Comparison of ENCODE assay signal across 12 mouse cellular contexts in the genomic region with DNA sequence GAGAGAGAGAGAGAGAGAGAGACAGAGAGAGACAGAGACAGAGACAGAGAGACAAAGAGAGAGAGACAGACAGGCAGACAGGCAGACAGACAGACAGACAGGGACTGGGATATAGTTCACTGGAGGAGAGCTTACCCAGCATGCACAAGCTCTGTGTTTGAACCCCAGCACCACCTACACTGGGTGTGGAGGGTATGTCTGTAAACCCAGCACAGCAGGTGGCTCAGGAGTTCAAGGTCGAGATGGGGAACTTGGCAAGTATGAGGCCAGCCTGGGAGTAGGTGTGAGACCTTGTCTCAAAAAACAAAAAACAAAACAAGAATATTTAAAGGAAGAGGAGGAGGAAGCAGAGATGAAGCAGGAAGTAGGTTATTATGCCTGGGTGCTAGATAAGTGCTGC. TPM values are rescaled to one million over a fixed set of nuclear protein-coding genes. Genes with fewer than 3 reads are reported as not detected.
A peak's percentile ranks its signal among the peaks of the same experiment; 100 is the strongest.
DNase-seq lines count a peak whose midpoint lies in the region; ATAC-seq and TF ChIP-seq lines count a peak whose summit lies in the region.
"Had no signal": no experiment of that assay in that cellular context is flagged by ENCODE, and none has a peak within 500 bp of the region (broad histone marks: within the 10 kb centered on the region; RNA-seq: fewer than 3 reads in every experiment).

No protein-coding gene starts in this region.

- no peaks in the 10 kb centered on the region for H3K36me3 ChIP-seq in kidney, adult 2 months (ENCODE audit: control insufficient read depth, insufficient read depth, low read length)
- peaks cover 10% of the 10 kb centered on the region; the same call in 1 of the 2 replicates for H3K36me3 ChIP-seq in E14TG2a.4 (ENCODE audit: insufficient read depth, low read length)
- no peaks in the 10 kb centered on the region for H3K36me3 ChIP-seq in intestine, embryonic 16.5 days (ENCODE audit: control insufficient read depth, insufficient read depth, low read length)
- H3K36me3 ChIP-seq in midbrain, embryonic 11.5 days (ENCODE audit: control insufficient read depth, insufficient read depth, low read length) = no peaks in the 10 kb centered on the region
- H3K36me3 ChIP-seq: neural tube, embryonic 13.5 days had no signal

- no peaks in the 10 kb centered on the region for H3K27me3 ChIP-seq in kidney, adult 2 months (replicated peaks; ENCODE audit: control insufficient read depth, insufficient read depth, low read length)
- H3K27me3 ChIP-seq in E14TG2a.4 (ENCODE audit: insufficient read depth, low read length) = no peaks in the 10 kb centered on the region
- H3K27me3 ChIP-seq in intestine, embryonic 16.5 days (replicated peaks; ENCODE audit: control insufficient read depth, insufficient read depth, low read length) = no peaks in the 10 kb centered on the region
- H3K27me3 ChIP-seq in midbrain, embryonic 11.5 days (ENCODE audit: control insufficient read depth, insufficient read depth, low read length) = no peaks in the 10 kb centered on the region; the same call in 1 of the 2 replicates

- peak overlapping the region; percentile 32 for H3K27ac ChIP-seq in kidney, adult 2 months (ENCODE audit: insufficient read depth, low read depth, low read length)
- H3K27ac ChIP-seq in intestine, embryonic 16.5 days (ENCODE audit: low read length) = peak overlapping the region; percentile 80
- no peak overlapping the region for H3K27ac ChIP-seq in midbrain, embryonic 11.5 days (ENCODE audit: low read depth, low read length)
- H3K27ac ChIP-seq: neural tube, embryonic 13.5 days had no signal

- H3K4me3 ChIP-seq in kidney, adult 2 months (ENCODE audit: insufficient read depth, low read depth, low read length) = no peak overlapping the region
- peak overlapping the region; percentile 41; the same call in 1 of the 2 replicates for H3K4me3 ChIP-seq in E14TG2a.4 (replicated peaks; ENCODE audit: low read length)
- no peak overlapping the region for H3K4me3 ChIP-seq in intestine, embryonic 16.5 days (ENCODE audit: low read length)
- H3K4me3 ChIP-seq in midbrain, embryonic 11.5 days (ENCODE audit: low read depth, low read length) = no peak overlapping the region
- H3K4me3 ChIP-seq: neural tube, embryonic 13.5 days had no signal

- peak; percentile 19; the same call in 1 of the 2 replicates for ATAC-seq in intestine, embryonic 16.5 days
- ATAC-seq in midbrain, embryonic 11.5 days (ENCODE audit: low FRiP score) = no peak

- TF ChIP-seq CTCF in kidney, adult 2 months (conservative IDR thresholded peaks at IDR 0.05; ENCODE audit: insufficient read depth, insufficient read length, low read depth, low read length) = no peak
- TF ChIP-seq CTCF in E14TG2a.4 (conservative IDR thresholded peaks at IDR 0.05; ENCODE audit: low read length) = no peak

- H3K4me2 ChIP-seq in intestine, embryonic 16.5 days (ENCODE audit: low read depth, low read length) = no peak overlapping the region
- no peak overlapping the region for H3K4me2 ChIP-seq in midbrain, embryonic 11.5 days
- H3K4me2 ChIP-seq: neural tube, embryonic 13.5 days had no signal

- TF ChIP-seq POLR2A in kidney, adult 2 months (IDR thresholded peaks at IDR 0.05; ENCODE audit: low read depth, low read length) = no peak

- peaks cover 55% of the 10 kb centered on the region for H3K4me1 ChIP-seq in kidney, adult 2 months (ENCODE audit: control insufficient read depth, insufficient read depth, low read length)
- H3K4me1 ChIP-seq in E14TG2a.4 (replicated peaks; ENCODE audit: low read depth, low read length) = peaks cover 94% of the 10 kb centered on the region
- peaks cover 65% of the 10 kb centered on the region for H3K4me1 ChIP-seq in intestine, embryonic 16.5 days (ENCODE audit: control insufficient read depth, insufficient read depth, low read length)
- H3K4me1 ChIP-seq in midbrain, embryonic 11.5 days (ENCODE audit: control insufficient read depth, insufficient read depth, low read length) = peaks cover 2% of the 10 kb centered on the region

- H3K9me3 ChIP-seq in E14TG2a.4 (ENCODE audit: low read length) = no peaks in the 10 kb centered on the region
- H3K9me3 ChIP-seq in intestine, embryonic 16.5 days (ENCODE audit: control insufficient read depth, low read length) = no peaks in the 10 kb centered on the region
- no peaks in the 10 kb centered on the region for H3K9me3 ChIP-seq in midbrain, embryonic 11.5 days (ENCODE audit: control insufficient read depth, low read length)
- H3K9me3 ChIP-seq: neural tube, embryonic 13.5 days had no signal

- peak; percentile 62 for DNase-seq in cerebellum, adult 9-11 months
- DNase-seq in cerebellum, postnatal 36 days = no peak
- no peak for DNase-seq in kidney, adult 2 months
- no peak for DNase-seq in kidney, postnatal 4 days
- DNase-seq in Muller cell, postnatal 12 days (ENCODE audit: inconsistent ontology term) = no peak
- no peak for DNase-seq in midbrain, embryonic 11.5 days (ENCODE audit: low spot score, missing footprints)
- DNase-seq: gastrocnemius, postnatal 36 days; lung, postnatal 36 days; thymus, postnatal 25 days had no signal

- WGBS in kidney, adult 2 months = 30% methylated on average over 1 of the region's 1 CpGs
- WGBS in intestine, embryonic 16.5 days = 29% methylated on average over 1 of the region's 1 CpGs
- WGBS in midbrain, embryonic 11.5 days = 38% methylated on average over 1 of the region's 1 CpGs

- no peak overlapping the region for H3K9ac ChIP-seq in intestine, embryonic 16.5 days (ENCODE audit: low read depth, low read length)
- no peak overlapping the region for H3K9ac ChIP-seq in midbrain, embryonic 11.5 days (ENCODE audit: low read length)
- H3K9ac ChIP-seq: neural tube, embryonic 13.5 days had no signal

RNA-seq across cellular contexts. Expression of a gene that starts 7.2 kb away (rescaled TPM):
- 59.6 and 60.4 TPM in 2 replicates for polyA plus RNA-seq in kidney, adult 2 months (2012; rRNA removed)
- polyA plus RNA-seq in intestine, embryonic 16.5 days (2015; fragmentation: Nextera tagmentation; extraction: Ambion mirVana) = 160 and 206 TPM in 2 replicates
- polyA plus RNA-seq in midbrain, embryonic 11.5 days (2014; fragmentation: Nextera tagmentation; extraction: Ambion mirVana) = 11.1 and 12.3 TPM in 2 replicates
